ENCODE assay signal across 8 mouse cellular contexts in the genomic region with DNA sequence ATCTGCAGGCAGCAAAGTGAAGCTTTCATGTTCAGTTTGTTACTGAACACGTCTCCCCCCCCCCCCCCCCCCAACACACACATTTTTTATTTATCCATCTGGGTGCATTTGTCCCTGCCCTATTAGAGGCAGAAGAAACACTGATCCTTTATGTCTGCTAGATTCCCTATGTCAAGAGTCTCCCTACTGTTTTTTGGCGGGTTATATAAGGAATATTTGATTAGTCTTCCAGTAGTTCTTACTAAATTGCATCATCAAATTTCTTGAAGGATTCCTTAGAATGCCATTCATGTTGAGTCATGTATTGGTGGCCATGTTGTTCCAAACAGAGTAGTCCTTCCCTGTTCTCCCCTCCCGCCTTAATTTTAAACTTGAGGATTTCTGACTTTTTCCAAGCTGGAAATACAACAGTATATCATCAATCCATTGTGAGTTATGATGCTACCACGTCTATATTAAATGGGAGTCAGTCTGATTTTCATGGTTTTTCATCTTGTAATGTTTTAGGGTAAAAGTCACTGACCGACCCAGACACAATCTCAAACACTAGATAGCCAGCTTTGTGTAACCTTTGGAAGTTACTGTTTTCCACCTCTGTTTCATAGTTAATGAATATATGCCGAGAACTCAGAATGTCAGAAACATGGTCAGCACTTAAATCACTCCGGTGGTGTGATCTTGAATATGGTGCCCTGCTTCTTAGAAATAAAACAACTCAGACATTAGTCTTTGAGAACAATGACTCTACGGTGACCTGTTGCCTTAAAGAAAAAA. TPM values are rescaled to one million over a fixed set of nuclear protein-coding genes. Genes with fewer than 3 reads are reported as not detected.
DNase-seq lines count a peak whose midpoint lies in the region; ATAC-seq lines count a peak whose summit lies in the region.

No protein-coding gene starts in this region.

- no peak for DNase-seq in kidney, postnatal 14 days
- no peak for DNase-seq in embryonic facial prominence, embryonic 11.5 days (ENCODE audit: low spot score)
- DNase-seq in cerebellum, adult 9-11 months, result no peak
- DNase-seq in ovary, postnatal 14 days (ENCODE audit: low spot score), result no peak
- no peak for DNase-seq in ovary, adult 18-20 months (ENCODE audit: low spot score)

- H3K36me3 ChIP-seq in kidney, embryonic 16.5 days (ENCODE audit: insufficient read depth, low read length), result peaks cover 25% of the 10 kb centered on the region
- peaks cover 4% of the 10 kb centered on the region; the same call in 1 of the 2 replicates for H3K36me3 ChIP-seq in embryonic facial prominence, embryonic 11.5 days (replicated peaks; ENCODE audit: control insufficient read depth, insufficient read depth, low read depth, low read length)
- H3K36me3 ChIP-seq in intestine, embryonic 15.5 days, result 0 out of 2 replicates have a peak, but pooled peaks cover 3% of the 10 kb centered on the region
- H3K36me3 ChIP-seq in neural tube, embryonic 12.5 days, result peaks cover 18% of the 10 kb centered on the region

- no peak overlapping the region; the same call in 1 of the 2 replicates for H3K9ac ChIP-seq in kidney, embryonic 16.5 days (replicated peaks; ENCODE audit: low read length)
- peak overlapping the region; percentile 89; the same call in 1 of the 2 replicates for H3K9ac ChIP-seq in embryonic facial prominence, embryonic 11.5 days (replicated peaks; ENCODE audit: low read length)
- peak overlapping the region; percentile 79; the same call in 1 of the 2 replicates for H3K9ac ChIP-seq in intestine, embryonic 15.5 days
- H3K9ac ChIP-seq in neural tube, embryonic 12.5 days, result no peak overlapping the region

- peak overlapping the region; percentile 86 for H3K4me2 ChIP-seq in kidney, embryonic 16.5 days (replicated peaks; ENCODE audit: low read depth, low read length)
- H3K4me2 ChIP-seq in embryonic facial prominence, embryonic 11.5 days (ENCODE audit: low read depth, low read length), result peak overlapping the region; percentile 77
- H3K4me2 ChIP-seq in intestine, embryonic 15.5 days (replicated peaks), result peak overlapping the region; percentile 80
- peak overlapping the region; percentile 86 for H3K4me2 ChIP-seq in neural tube, embryonic 12.5 days (replicated peaks)

- 64% methylated on average over 8 of the region's 8 CpGs for WGBS in kidney, embryonic 16.5 days
- WGBS in embryonic facial prominence, embryonic 11.5 days, result 70% methylated on average over 8 of the region's 8 CpGs
- WGBS in intestine, embryonic 15.5 days, result 77% methylated on average over 7 of the region's 8 CpGs
- WGBS in neural tube, embryonic 12.5 days, result 76% methylated on average over 8 of the region's 8 CpGs

- no peaks in the 10 kb centered on the region for H3K9me3 ChIP-seq in kidney, embryonic 16.5 days (ENCODE audit: low read length)
- H3K9me3 ChIP-seq in embryonic facial prominence, embryonic 11.5 days (replicated peaks; ENCODE audit: control insufficient read depth, low read length), result no peaks in the 10 kb centered on the region
- H3K9me3 ChIP-seq in intestine, embryonic 15.5 days, result no peaks in the 10 kb centered on the region
- H3K9me3 ChIP-seq in neural tube, embryonic 12.5 days, result no peaks in the 10 kb centered on the region

- ATAC-seq in kidney, embryonic 16.5 days (ENCODE audit: low FRiP score, low TSS enrichment), result no peak
- no peak for ATAC-seq in embryonic facial prominence, embryonic 11.5 days (replicated peaks; ENCODE audit: insufficient number of reproducible peaks, low FRiP score, low TSS enrichment, low read depth)
- ATAC-seq in intestine, embryonic 15.5 days, result no peak
- no peak for ATAC-seq in neural tube, embryonic 12.5 days (ENCODE audit: low FRiP score, low read depth)

- H3K27me3 ChIP-seq in kidney, embryonic 16.5 days (ENCODE audit: insufficient read depth, low read length), result no peaks in the 10 kb centered on the region
- no peaks in the 10 kb centered on the region for H3K27me3 ChIP-seq in embryonic facial prominence, embryonic 11.5 days (ENCODE audit: control insufficient read depth, insufficient read depth, low read length)
- no peaks in the 10 kb centered on the region for H3K27me3 ChIP-seq in intestine, embryonic 15.5 days (replicated peaks)
- no peaks in the 10 kb centered on the region for H3K27me3 ChIP-seq in neural tube, embryonic 12.5 days (replicated peaks)

- H3K27ac ChIP-seq in kidney, embryonic 16.5 days (ENCODE audit: low read length), result no peak overlapping the region
- no peak overlapping the region for H3K27ac ChIP-seq in embryonic facial prominence, embryonic 11.5 days (replicated peaks; ENCODE audit: low read depth, low read length)
- no peak overlapping the region for H3K27ac ChIP-seq in intestine, embryonic 15.5 days
- H3K27ac ChIP-seq in neural tube, embryonic 12.5 days, result no peak overlapping the region

- peak overlapping the region; percentile 92 for H3K4me3 ChIP-seq in kidney, embryonic 16.5 days (ENCODE audit: low read length)
- H3K4me3 ChIP-seq in embryonic facial prominence, embryonic 11.5 days (ENCODE audit: low read depth, low read length), result peak overlapping the region; percentile 94; the same call in 1 of the 2 replicates
- H3K4me3 ChIP-seq in intestine, embryonic 15.5 days (replicated peaks), result peak overlapping the region; percentile 71
- H3K4me3 ChIP-seq in neural tube, embryonic 12.5 days, result peak overlapping the region; percentile 93

- H3K4me1 ChIP-seq in kidney, embryonic 16.5 days (ENCODE audit: insufficient read depth, low read length), result peaks cover 9% of the 10 kb centered on the region
- no peaks in the 10 kb centered on the region for H3K4me1 ChIP-seq in embryonic facial prominence, embryonic 11.5 days (ENCODE audit: control insufficient read depth, insufficient read depth, low read length)
- H3K4me1 ChIP-seq in intestine, embryonic 15.5 days (replicated peaks), result no peaks in the 10 kb centered on the region
- H3K4me1 ChIP-seq in neural tube, embryonic 12.5 days, result no peaks in the 10 kb centered on the region; the same call in 1 of the 2 replicates

RNA-seq across cellular contexts. Expression of a gene that starts 1.3 kb away (rescaled TPM):
- 34.5 and 42.7 TPM in 2 replicates for polyA plus RNA-seq in kidney, embryonic 16.5 days (2015; fragmentation: Nextera tagmentation; extraction: Ambion mirVana)
- polyA plus RNA-seq in embryonic facial prominence, embryonic 11.5 days (2014; fragmentation: Nextera tagmentation; extraction: Ambion mirVana), result 21.0 and 22.0 TPM in 2 replicates
- 58.4 and 71.3 TPM in 2 replicates for polyA plus RNA-seq in intestine, embryonic 15.5 days (2015; fragmentation: Nextera tagmentation; extraction: Ambion mirVana)
- 19.9 and 20.9 TPM in 2 replicates for polyA plus RNA-seq in neural tube, embryonic 12.5 days (2016; fragmentation: Nextera tagmentation; extraction: Ambion mirVana)

RNA-seq across cellular contexts. Expression of a gene that starts 32.9 kb away (rescaled TPM):
- polyA plus RNA-seq in kidney, embryonic 16.5 days (2015; fragmentation: Nextera tagmentation; extraction: Ambion mirVana), result not detected in 2 replicates
- not detected in 2 replicates for polyA plus RNA-seq in embryonic facial prominence, embryonic 11.5 days (2014; fragmentation: Nextera tagmentation; extraction: Ambion mirVana)
- polyA plus RNA-seq in intestine, embryonic 15.5 days (2015; fragmentation: Nextera tagmentation; extraction: Ambion mirVana), result not detected in 2 replicates
- polyA plus RNA-seq in neural tube, embryonic 12.5 days (2016; fragmentation: Nextera tagmentation; extraction: Ambion mirVana), result 0.18 TPM in 1 of 2 replicates, not detected in the other

RNA-seq across cellular contexts. Expression of a gene that starts 47.5 kb away (rescaled TPM):
- polyA plus RNA-seq in kidney, embryonic 16.5 days (2015; fragmentation: Nextera tagmentation; extraction: Ambion mirVana), result not detected in 2 replicates
- polyA plus RNA-seq in embryonic facial prominence, embryonic 11.5 days (2014; fragmentation: Nextera tagmentation; extraction: Ambion mirVana), result not detected in 2 replicates
- 0.14 TPM in 1 of 2 replicates, not detected in the other for polyA plus RNA-seq in intestine, embryonic 15.5 days (2015; fragmentation: Nextera tagmentation; extraction: Ambion mirVana)
- not detected in 2 replicates for polyA plus RNA-seq in neural tube, embryonic 12.5 days (2016; fragmentation: Nextera tagmentation; extraction: Ambion mirVana)

RNA-seq across cellular contexts. Expression of a gene that starts 54.6 kb away (rescaled TPM):
- polyA plus RNA-seq in kidney, embryonic 16.5 days (2015; fragmentation: Nextera tagmentation; extraction: Ambion mirVana), result not detected in 2 replicates
- not detected in 2 replicates for polyA plus RNA-seq in embryonic facial prominence, embryonic 11.5 days (2014; fragmentation: Nextera tagmentation; extraction: Ambion mirVana)
- polyA plus RNA-seq in intestine, embryonic 15.5 days (2015; fragmentation: Nextera tagmentation; extraction: Ambion mirVana), result not detected in 2 replicates
- not detected in 2 replicates for polyA plus RNA-seq in neural tube, embryonic 12.5 days (2016; fragmentation: Nextera tagmentation; extraction: Ambion mirVana)

RNA-seq across cellular contexts. Expression of a gene that starts 56.3 kb away (rescaled TPM):
- 124 TPM in 2 replicates for polyA plus RNA-seq in kidney, embryonic 16.5 days (2015; fragmentation: Nextera tagmentation; extraction: Ambion mirVana)
- polyA plus RNA-seq in embryonic facial prominence, embryonic 11.5 days (2014; fragmentation: Nextera tagmentation; extraction: Ambion mirVana), result 143 and 145 TPM in 2 replicates
- polyA plus RNA-seq in intestine, embryonic 15.5 days (2015; fragmentation: Nextera tagmentation; extraction: Ambion mirVana), result 95.7 and 97.6 TPM in 2 replicates
- polyA plus RNA-seq in neural tube, embryonic 12.5 days (2016; fragmentation: Nextera tagmentation; extraction: Ambion mirVana), result 113 and 121 TPM in 2 replicates

Comparison
In these comparisons a context has a peak if more than half of its experiments do, and no peak if none do; other contexts are left out.
1. H3K9ac ChIP-seq: peak in embryonic facial prominence, embryonic 11.5 days (single experiment) and intestine, embryonic 15.5 days (single experiment); none in kidney, embryonic 16.5 days (single experiment) and neural tube, embryonic 12.5 days (single experiment).
2. Peak in every context shown above with its lines, with median percentiles within 50 percentile points of each other: H3K4me2 ChIP-seq and H3K4me3 ChIP-seq.